Mouse (Mus musculus) heart, postnatal 14 days (tissue): ENCODE measurements around the gene Mfsd4b4. TPM values are rescaled to one million over a fixed set of nuclear protein-coding genes. Genes with fewer than 3 reads are reported as not detected.
"Not testable (repeated sequence)": the region's sequence is repeated elsewhere in the genome, so short reads cannot be mapped to it uniquely, and the experiment has no call there.

Experiments
- DNase-seq, 2 experiments: peaks; one replicate each; pipeline ENCODE4 v3.0.0; 2021 to 2022
- intact Hi-C: fragments of 180-260 bp; cut with DNase I; formaldehyde crosslinking; loops from one replicate; pipeline ENCODE4 v1.15.1; 2025
- long read RNA-seq, 2 experiments: library from polyadenylated mRNA; stranded (forward); transcript quantifications; one replicate each; pipeline ENCODE4 v2.0.0; 2021
- total RNA-seq, 2 experiments: library from RNA; stranded (reverse); gene quantifications; 2 replicates each; pipeline ENCODE4 v1.2.3; 2021

Mfsd4b4 gene
- 1 to 10 TPM; 2.7 to 2.9 TPM for total RNA-seq
- long read RNA-seq, experiment 1, partial matches to known transcripts, result 1 of 4 reads
- long read RNA-seq, experiment 1, other reads (novel, unspliced or antisense), result 1 of 4 reads
- long read RNA-seq, experiment 2, partial matches to known transcripts, result 2 of 7 reads
- long read RNA-seq, experiment 2, other reads (novel, unspliced or antisense), result 1 of 7 reads

DNA sequence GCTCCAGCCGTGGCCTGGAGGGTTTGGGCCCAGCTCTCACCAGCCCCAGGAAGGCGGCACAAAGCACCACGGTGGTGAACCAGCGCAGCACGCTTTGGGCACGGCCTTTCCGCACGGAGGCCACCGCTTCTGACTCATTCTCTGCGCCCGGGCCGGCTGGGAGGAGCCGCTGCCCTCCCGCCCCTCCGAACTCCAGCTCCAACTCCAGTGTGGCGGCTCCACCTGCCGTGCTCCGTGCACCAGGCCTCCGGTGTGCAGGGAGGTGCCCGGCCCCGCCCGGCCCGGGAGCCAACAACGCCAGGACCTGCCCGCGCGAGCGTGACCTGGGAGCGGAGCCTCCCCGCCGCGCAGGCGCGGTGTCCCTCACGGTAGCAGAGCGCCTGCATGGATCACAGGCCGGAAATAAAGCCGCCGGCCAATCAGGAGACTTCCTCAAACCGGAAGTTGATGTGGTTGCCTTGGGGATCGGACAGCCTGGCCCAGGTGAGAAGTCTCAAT, at the start of gene Mfsd4b4:
Gene Mfsd4b4 (minus strand): TSS at position 365 of the 498 bp plus-strand sequence.
- peak; percentile 86 to 87 for DNase-seq
- intact Hi-C loops, result loop anchor here (5.0 to 10.0 kb wide), 2 partner anchors 58 to 346 kb away; partner anchors contain the start of gene Rpf2

DNA sequence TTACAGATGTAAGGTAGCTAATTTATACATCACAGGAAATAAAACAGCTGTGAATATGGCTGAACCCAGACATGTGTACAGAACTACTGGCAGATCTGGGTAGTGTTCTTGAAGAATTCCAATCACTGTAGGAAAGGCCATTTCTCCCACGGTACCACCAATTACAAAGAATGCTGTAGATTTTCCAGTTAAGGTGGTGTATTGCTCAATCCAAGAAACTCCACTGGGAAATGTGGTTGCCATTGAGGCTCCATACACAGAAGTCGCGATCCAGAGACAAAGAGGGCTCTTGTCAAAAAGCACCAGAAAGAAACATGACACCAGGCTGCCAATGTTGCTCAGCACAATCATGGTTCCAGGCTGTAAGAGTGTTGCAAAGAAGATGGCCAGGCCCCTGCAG, 48.2 kb upstream of the Mfsd4b4 start:
- intact Hi-C loops, DNase-seq: not testable (repeated sequence)

DNA sequence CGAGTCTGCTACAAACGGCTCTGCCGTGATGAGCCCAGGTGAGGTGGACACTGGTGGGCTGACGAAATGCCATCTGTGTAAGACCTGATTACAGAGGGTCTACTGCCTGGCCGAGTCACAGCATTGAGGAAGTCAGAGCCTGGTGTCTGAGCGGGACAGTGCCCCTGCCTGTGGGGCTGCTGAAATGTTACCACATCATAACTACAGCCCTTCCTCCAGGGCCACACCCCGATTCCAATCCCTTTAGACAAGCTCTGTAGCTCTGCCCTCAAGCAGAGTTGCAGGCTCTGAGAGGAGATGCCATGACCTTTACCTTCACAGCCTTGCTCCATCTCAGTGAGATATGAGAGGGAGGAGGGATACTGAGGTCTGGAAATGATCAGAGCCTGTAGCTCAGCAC, 37.5 kb upstream of the Mfsd4b4 start:
- intact Hi-C loops, result no loop called here
- no peak for DNase-seq

- intact Hi-C loops, result no loop called here
- DNase-seq, result peak; percentile 22 to 26
Observed at GRCm38 (mm10) chr10:39926616-39927139, 27.6 kb upstream of the Mfsd4b4 start, which contains the start of gene Mfsd4b2. TSS of gene Mfsd4b2 (minus strand) at chr10:39926923.

GRCm38 (mm10) chr10:39924556-39924955, 25.5 kb upstream of the Mfsd4b4 start:
- intact Hi-C loops, DNase-seq: not testable (repeated sequence)

- no peak for DNase-seq
- intact Hi-C loops, result no loop called here
Observed at GRCm38 (mm10) chr10:39912616-39913015, 13.6 kb upstream of the Mfsd4b4 start.

DNA sequence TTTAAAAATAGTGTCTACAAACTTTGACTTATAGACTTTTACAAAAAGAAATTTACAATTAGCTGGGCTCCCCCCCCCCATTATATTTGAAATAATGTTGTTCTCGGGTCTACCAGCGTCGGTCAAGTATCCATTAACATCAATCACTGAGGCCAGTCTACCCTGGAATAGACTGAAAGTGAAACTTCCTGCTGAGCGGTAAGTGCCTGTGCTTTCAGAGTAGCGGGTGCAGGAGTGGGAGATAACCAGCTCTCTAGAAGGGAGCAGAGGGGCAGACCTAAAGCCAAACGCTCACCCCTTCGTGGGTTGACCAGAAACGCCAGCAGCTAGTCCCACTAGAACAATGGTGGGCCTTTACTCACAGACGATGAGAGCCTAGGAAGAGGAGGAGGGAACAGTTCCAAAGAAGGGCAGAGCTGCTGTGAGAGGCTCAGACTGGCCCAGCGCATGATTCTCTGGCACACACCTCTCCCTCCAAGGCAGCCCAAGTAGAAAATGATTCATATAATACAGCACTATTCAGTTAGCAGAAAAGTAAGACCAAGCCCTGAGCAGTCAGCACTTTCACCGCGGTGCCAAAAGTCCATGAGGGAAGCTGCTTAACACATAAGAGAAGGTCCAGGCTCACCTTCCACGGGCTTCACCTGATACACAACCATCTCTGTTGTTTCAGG, 9.9 kb upstream of the Mfsd4b4 start:
- intact Hi-C loops, result no loop called here
- DNase-seq, result no peak

DNA sequence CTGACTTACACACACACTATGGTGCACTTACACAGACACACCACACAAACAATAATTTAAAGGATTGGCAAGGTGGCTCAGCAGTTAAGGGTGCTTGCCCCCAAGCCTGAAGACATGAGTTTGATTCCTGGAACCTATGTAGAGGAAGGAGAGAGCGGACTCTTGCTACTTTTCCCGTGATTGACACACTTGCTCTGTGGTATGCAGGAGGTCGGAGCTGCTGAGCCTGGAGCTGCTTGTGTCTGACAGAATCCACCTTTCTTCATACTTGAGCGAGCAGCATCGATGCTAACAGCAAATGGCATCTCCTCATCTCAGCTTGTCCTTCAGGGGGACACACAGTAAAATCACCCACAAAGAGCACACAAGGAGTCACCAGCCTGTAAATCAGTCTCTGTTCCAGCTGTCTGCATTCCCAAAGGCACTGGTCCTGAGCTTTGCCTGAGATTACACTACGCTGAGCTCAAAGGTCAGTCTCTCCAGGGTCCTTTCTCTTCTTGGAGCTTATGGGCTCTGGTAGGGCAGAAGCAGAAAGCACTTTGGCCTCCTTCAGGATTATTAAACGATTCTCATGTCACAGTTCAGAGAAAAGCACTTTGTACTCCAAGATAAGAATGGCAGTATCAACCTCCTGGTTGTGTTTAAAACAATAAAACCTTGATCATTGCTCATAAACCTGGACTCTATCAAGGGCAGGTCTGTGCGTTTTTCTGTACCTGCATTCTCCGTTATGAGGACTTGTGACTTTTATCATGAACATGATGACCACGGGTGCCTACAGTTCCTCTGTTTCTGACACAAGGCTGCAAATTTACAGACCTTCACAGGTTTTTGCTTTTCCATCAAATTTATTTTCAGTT, 8.0 kb upstream of the Mfsd4b4 start:
- DNase-seq, result no peak
- intact Hi-C loops, result no loop called here

DNA sequence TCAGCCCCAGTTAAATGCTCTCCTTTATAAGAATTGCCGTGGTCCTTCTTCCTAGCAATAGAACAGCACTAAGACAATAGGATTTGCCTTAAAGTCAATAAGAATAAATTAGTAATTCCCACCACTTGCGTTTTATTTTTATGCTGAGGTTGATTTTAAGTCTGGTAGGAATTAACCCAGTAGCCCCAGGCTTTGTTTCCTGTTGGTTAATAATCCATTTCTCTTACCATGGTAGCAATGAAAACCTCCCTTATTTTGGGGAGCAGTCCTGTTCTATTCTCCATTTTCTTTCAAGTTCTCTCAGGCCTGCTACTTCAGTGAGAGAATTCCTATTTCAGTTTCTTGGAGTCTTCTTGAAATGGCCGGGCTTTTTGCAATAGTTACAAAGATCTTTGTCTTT, 5.2 kb upstream of the Mfsd4b4 start:
- intact Hi-C loops, result no loop called here
- no peak for DNase-seq

GRCm38 (mm10) chr10:39896503-39896902, 2.5 kb downstream of the Mfsd4b4 start:
- DNase-seq, result no peak

GRCm38 (mm10) chr10:39893702-39894697, 5.0 kb downstream of the Mfsd4b4 start:
- DNase-seq, result peak; percentile 5 to 8
- intact Hi-C loops, result loop anchor here (10.0 kb wide), 1 partner anchor 351 kb away; the partner anchor contains the start of gene Rpf2

More at GRCm38 (mm10) chr10:39896503-39896902, 2.5 kb downstream of the Mfsd4b4 start:
- intact Hi-C loops, result loop anchor here (5.0 to 10.0 kb wide), 2 partner anchors 61 to 348 kb away; partner anchors contain the start of gene Rpf2

- no peak for DNase-seq
- intact Hi-C loops, result no loop called here
Observed at GRCm38 (mm10) chr10:39888621-39889020, 10.4 kb downstream of the Mfsd4b4 start.

DNA sequence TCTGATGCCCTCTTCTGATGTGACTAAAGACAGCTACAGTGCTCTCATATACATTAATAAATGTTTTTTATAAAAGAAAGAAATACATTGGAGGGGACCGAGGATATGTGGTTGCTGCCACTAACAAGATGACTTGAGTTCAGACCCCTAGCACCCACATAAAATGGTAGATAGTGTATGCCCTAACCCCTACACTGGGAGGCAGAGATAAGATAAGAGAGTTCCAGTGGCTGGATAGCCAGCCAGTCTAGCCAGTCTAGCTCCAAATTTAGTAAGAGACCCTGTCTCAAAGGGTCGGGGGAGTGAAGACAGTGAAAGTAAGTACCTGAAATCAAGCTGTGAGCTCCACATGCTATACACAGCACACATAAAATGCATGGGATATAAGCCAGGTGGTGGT, 33.5 kb downstream of the Mfsd4b4 start:
- DNase-seq, result no peak
- intact Hi-C loops, result no loop called here

DNA sequence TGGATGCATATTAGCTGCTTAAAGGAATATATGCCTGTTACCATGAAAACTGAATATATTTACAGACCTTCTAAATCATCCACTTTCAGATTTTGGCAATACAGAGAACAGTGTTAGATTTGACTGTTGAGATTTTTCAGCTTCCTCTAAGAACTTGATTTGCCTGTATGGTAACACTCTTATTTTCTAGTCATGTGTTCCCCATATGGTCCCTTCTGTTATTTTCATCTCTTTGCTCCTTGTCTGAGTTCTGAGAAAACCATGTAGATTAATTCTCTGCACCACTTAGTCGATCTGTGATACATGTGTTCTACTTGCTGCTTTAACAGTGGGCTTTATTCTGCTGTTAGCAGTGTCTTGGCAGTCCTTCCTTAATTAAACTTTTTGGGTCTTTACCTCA, 56.4 kb downstream of the Mfsd4b4 start:
- intact Hi-C loops, result no loop called here
- no peak for DNase-seq

Other genes with a start within 250 kb of the Mfsd4b4 start
- 10 to 100 TPM; 20.9 to 23.8 TPM for gene Rev3l, start 167.1 kb downstream of the Mfsd4b4 start, total RNA-seq
- under 1 TPM; 0.10 to 0.12 TPM for gene Mfsd4b2, start 27.7 kb upstream of the Mfsd4b4 start, total RNA-seq
- 1 to 10 TPM; 2.7 to 3.2 TPM for gene Mfsd4b3, start 60.9 kb upstream of the Mfsd4b4 start, total RNA-seq
- under 1 TPM; 0.24 to 0.86 TPM for gene Mfsd4b5, start 87.4 kb upstream of the Mfsd4b4 start, total RNA-seq
- 1 to 10 TPM; 1.9 to 2.6 TPM for gene Mfsd4b1, start 126.0 kb upstream of the Mfsd4b4 start, total RNA-seq
- gene Slc16a10, start 243.0 kb upstream of the Mfsd4b4 start, total RNA-seq, result 10 to 100 TPM; 22.4 to 24.9 TPM